Mouse (Mus musculus): Measurements from ENCODE around the gene Stk40. TPM values are rescaled to one million over a fixed set of nuclear protein-coding genes. Genes with fewer than 3 reads are reported as not detected.
A peak's percentile ranks its signal among the peaks of the same experiment; 100 is the strongest.
"Not testable (repeated sequence)": the region's sequence is repeated elsewhere in the genome, so short reads cannot be mapped to it uniquely, and the experiment has no call there.

Stk40 gene
- polyA plus RNA-seq, 1 experiment from 2014 or later: 22.4 TPM

- Histone ChIP-seq H3K36me3 (peaks cover 38% of the 10 kb centered on the region), H3K4me1 (peaks cover 30% of the 10 kb centered on the region), H3K9ac (peak within 1 kb of the TSS; percentile 76), H3K4me3 (peak within 1 kb of the TSS; percentile 66), H3K27me3 (replicated peaks) (peaks cover 6% of the 10 kb centered on the region; the same call in 1 of the 2 replicates), H3K9me3 (replicated peaks) (no peaks in the 10 kb centered on the region), H3K27ac (peak within 1 kb of the TSS; percentile 82), H3K4me2 (peak within 1 kb of the TSS; percentile 99)
- 7% methylated on average over 22 of the region's 22 CpGs for WGBS (ENCODE audit: insufficient replicate concordance)
- peak; percentile 50 for ATAC-seq
Observed at GRCm38 (mm10) chr4:126163067-126163659, 59.4 kb downstream of the Stk40 start, which contains the start of gene Sh3d21. Gene Sh3d21, minus strand, starts transcription at chr4:126163491.

GRCm38 (mm10) chr4:126163685-126164084 lies 59.9 kb downstream of the Stk40 start:
- H3K4me2 ChIP-seq: peak overlapping the region; percentile 99
- H3K36me3 ChIP-seq: peaks cover 44% of the 10 kb centered on the region
- peaks cover 6% of the 10 kb centered on the region; the same call in 1 of the 2 replicates for H3K27me3 ChIP-seq (replicated peaks)
- WGBS (ENCODE audit: insufficient replicate concordance): 61% methylated on average over 4 of the region's 4 CpGs
- peak overlapping the region; percentile 66; the same call in 1 of the 2 replicates for H3K4me3 ChIP-seq
- no peaks in the 10 kb centered on the region for H3K9me3 ChIP-seq (replicated peaks)
- H3K4me1 ChIP-seq: peaks cover 34% of the 10 kb centered on the region
- H3K9ac ChIP-seq: peak overlapping the region; percentile 76
- ATAC-seq: no peak
- peak overlapping the region; percentile 82; the same call in 1 of the 2 replicates for H3K27ac ChIP-seq

GRCm38 (mm10) chr4:126165092-126165491 lies 61.3 kb downstream of the Stk40 start:
- not testable (repeated sequence) for H3K9ac ChIP-seq; H3K9me3 ChIP-seq (replicated peaks); ATAC-seq; H3K27me3 ChIP-seq (replicated peaks); H3K27ac ChIP-seq; H3K4me2 ChIP-seq; H3K4me3 ChIP-seq
- WGBS (ENCODE audit: insufficient replicate concordance): 70% methylated on average over 10 of the region's 10 CpGs
- Histone ChIP-seq H3K36me3 (peaks cover 58% of the 10 kb centered on the region), H3K4me1 (peaks cover 34% of the 10 kb centered on the region)

- WGBS (ENCODE audit: insufficient replicate concordance): 82% methylated on average over 3 of the region's 3 CpGs
- no peak overlapping the region for H3K27ac ChIP-seq
- H3K36me3 ChIP-seq: peaks cover 68% of the 10 kb centered on the region
- peaks cover 6% of the 10 kb centered on the region; the same call in 1 of the 2 replicates for H3K27me3 ChIP-seq (replicated peaks)
- no peak overlapping the region for H3K4me3 ChIP-seq
- H3K4me2 ChIP-seq: no peak overlapping the region
- no peak for ATAC-seq
- peaks cover 34% of the 10 kb centered on the region for H3K4me1 ChIP-seq
- no peak overlapping the region for H3K9ac ChIP-seq
- no peaks in the 10 kb centered on the region for H3K9me3 ChIP-seq (replicated peaks)
Observed at GRCm38 (mm10) chr4:126166084-126166483, 62.3 kb downstream of the Stk40 start.

GRCm38 (mm10) chr4:126168851-126169250 lies 65.1 kb downstream of the Stk40 start:
- Histone ChIP-seq H3K36me3 (peaks cover 91% of the 10 kb centered on the region), H3K9ac (no peak overlapping the region), H3K27me3 (replicated peaks) (no peaks in the 10 kb centered on the region), H3K4me2 (no peak overlapping the region), H3K4me3 (no peak overlapping the region), H3K4me1 (peaks cover 13% of the 10 kb centered on the region), H3K27ac (no peak overlapping the region), H3K9me3 (replicated peaks) (no peaks in the 10 kb centered on the region)
- WGBS (ENCODE audit: insufficient replicate concordance): 79% methylated on average over 6 of the region's 6 CpGs
- no peak for ATAC-seq

- not testable (repeated sequence) for H3K27me3 ChIP-seq (replicated peaks); ATAC-seq; H3K9ac ChIP-seq; H3K4me3 ChIP-seq; H3K4me2 ChIP-seq; H3K27ac ChIP-seq; H3K9me3 ChIP-seq (replicated peaks)
- H3K4me1 ChIP-seq: peaks cover 12% of the 10 kb centered on the region
- 91% methylated on average over 5 of the region's 5 CpGs for WGBS (ENCODE audit: insufficient replicate concordance)
- H3K36me3 ChIP-seq: peaks cover 100% of the 10 kb centered on the region
Observed at GRCm38 (mm10) chr4:126170737-126171136, 67.0 kb downstream of the Stk40 start.

GRCm38 (mm10) chr4:126173800-126174199 lies 70.0 kb downstream of the Stk40 start:
- H3K9ac ChIP-seq: no peak overlapping the region
- H3K27me3 ChIP-seq (replicated peaks): no peaks in the 10 kb centered on the region
- H3K9me3 ChIP-seq (replicated peaks): no peaks in the 10 kb centered on the region
- WGBS (ENCODE audit: insufficient replicate concordance): 83% methylated on average over 5 of the region's 5 CpGs
- H3K4me1 ChIP-seq: no peaks in the 10 kb centered on the region
- no peak overlapping the region for H3K4me2 ChIP-seq
- H3K36me3 ChIP-seq: peaks cover 97% of the 10 kb centered on the region
- H3K4me3 ChIP-seq: no peak overlapping the region
- ATAC-seq: no peak
- no peak overlapping the region for H3K27ac ChIP-seq

- H3K4me3 ChIP-seq; ATAC-seq; H3K4me1 ChIP-seq; H3K9ac ChIP-seq; H3K9me3 ChIP-seq (replicated peaks); H3K27ac ChIP-seq; H3K4me2 ChIP-seq; H3K27me3 ChIP-seq (replicated peaks): not testable (repeated sequence)
- WGBS (ENCODE audit: insufficient replicate concordance): 86% methylated on average over 7 of the region's 7 CpGs
- peaks cover 97% of the 10 kb centered on the region for H3K36me3 ChIP-seq
Observed at GRCm38 (mm10) chr4:126175980-126176379, 72.2 kb downstream of the Stk40 start.

GRCm38 (mm10) chr4:126181170-126181957 lies 77.6 kb downstream of the Stk40 start:
- ATAC-seq: peak; percentile 55; the same call in 1 of the 2 replicates
- peaks cover 93% of the 10 kb centered on the region for H3K36me3 ChIP-seq

GRCm38 (mm10) chr4:126183034-126183433 lies 79.3 kb downstream of the Stk40 start:
- no peak for ATAC-seq
- WGBS (ENCODE audit: insufficient replicate concordance): 87% methylated on average over 5 of the region's 5 CpGs
- Histone ChIP-seq H3K27me3 (replicated peaks) (no peaks in the 10 kb centered on the region), H3K9me3 (replicated peaks) (no peaks in the 10 kb centered on the region), H3K4me1 (0 out of 2 replicates have a peak, but pooled peaks cover 9% of the 10 kb centered on the region), H3K36me3 (peaks cover 92% of the 10 kb centered on the region), H3K9ac (no peak overlapping the region), H3K4me3 (no peak overlapping the region), H3K4me2 (no peak overlapping the region), H3K27ac (no peak overlapping the region)

More at GRCm38 (mm10) chr4:126181170-126181957, 77.6 kb downstream of the Stk40 start:
- no peak overlapping the region for H3K4me3 ChIP-seq
- 75% methylated on average over 7 of the region's 7 CpGs for WGBS (ENCODE audit: insufficient replicate concordance)
- H3K27me3 ChIP-seq (replicated peaks): no peaks in the 10 kb centered on the region
- no peaks in the 10 kb centered on the region for H3K9me3 ChIP-seq (replicated peaks)
- H3K4me1 ChIP-seq: 0 out of 2 replicates have a peak, but pooled peaks cover 9% of the 10 kb centered on the region
- H3K9ac ChIP-seq: no peak overlapping the region
- H3K27ac ChIP-seq: no peak overlapping the region
- no peak overlapping the region for H3K4me2 ChIP-seq

GRCm38 (mm10) chr4:126187096-126187495 lies 83.3 kb downstream of the Stk40 start:
- no peaks in the 10 kb centered on the region for H3K27me3 ChIP-seq (replicated peaks)
- H3K9me3 ChIP-seq (replicated peaks): no peaks in the 10 kb centered on the region
- no peak overlapping the region for H3K4me3 ChIP-seq
- 92% methylated on average over 3 of the region's 3 CpGs for WGBS (ENCODE audit: insufficient replicate concordance)
- peaks cover 93% of the 10 kb centered on the region for H3K36me3 ChIP-seq
- H3K4me1 ChIP-seq: 0 out of 2 replicates have a peak, but pooled peaks cover 4% of the 10 kb centered on the region
- H3K9ac ChIP-seq: no peak overlapping the region
- no peak overlapping the region for H3K27ac ChIP-seq
- H3K4me2 ChIP-seq: no peak overlapping the region
- no peak for ATAC-seq

All from liver, embryonic 12.5 days (tissue).